Mouse (Mus musculus) C2C12 (cell line): ENCODE data around the gene Slc25a45. TPM values are rescaled to one million over a fixed set of nuclear protein-coding genes. Genes with fewer than 3 reads are reported as not detected.
A peak's percentile ranks its signal among the peaks of the same experiment; 100 is the strongest.

Source experiments
- H3K27me3 ChIP-seq: one replicate; pipeline ENCODE4 v1.6.1; 2011; ENCODE audit not compliant: control insufficient read depth, insufficient read depth, insufficient read length
- H3K36me3 ChIP-seq: one replicate; pipeline ENCODE4 v1.6.1; 2011; ENCODE audit not compliant: control insufficient read depth, insufficient read depth
- H3K4me3 ChIP-seq: one replicate; pipeline ENCODE4 v1.5.1; 2011; ENCODE audit warnings: mild to moderate bottlenecking, control low read depth; ENCODE audit not compliant: poor library complexity, insufficient read depth, severe bottlenecking
- H3K79me2 ChIP-seq: one replicate; pipeline ENCODE4 v1.6.1; 2011; ENCODE audit not compliant: control insufficient read depth, insufficient read depth
- H3K79me3 ChIP-seq: one replicate; pipeline ENCODE4 v1.6.1; 2011; ENCODE audit warnings: low read depth, control low read depth
- H3ac ChIP-seq: one replicate; pipeline ENCODE3; 2011; ENCODE audit warnings: low read depth; ENCODE audit not compliant: control insufficient read depth, insufficient read length
- CEBPB ChIP-seq: IDR thresholded peaks from one replicate; pipeline ENCODE4 v1.6.1; 2011; ENCODE audit warnings: low read depth, mild to moderate bottlenecking, control low read depth, moderate library complexity
- CTCF ChIP-seq: IDR thresholded peaks from one replicate; pipeline ENCODE4 v1.5.1; 2011; ENCODE audit not compliant: control insufficient read depth, insufficient read depth, insufficient read length
- FOSL1 ChIP-seq: IDR thresholded peaks from one replicate; pipeline ENCODE4 v1.8.0; 2011; ENCODE audit warnings: mild to moderate bottlenecking, low read length; ENCODE audit not compliant: poor library complexity, insufficient read depth, severe bottlenecking
- MAX ChIP-seq: IDR thresholded peaks from one replicate; pipeline ENCODE4 v1.6.1; 2011; ENCODE audit warnings: mild to moderate bottlenecking, control low read depth
- MYOD1 ChIP-seq: IDR thresholded peaks from one replicate; pipeline ENCODE4 v1.6.1; 2011; ENCODE audit warnings: low read depth; ENCODE audit not compliant: control insufficient read depth, insufficient read length
- MYOG ChIP-seq: IDR thresholded peaks from one replicate; pipeline ENCODE4 v1.6.1; 2011; ENCODE audit not compliant: control insufficient read depth, insufficient read length; ENCODE audit errors: extremely low read depth
- USF1 ChIP-seq: IDR thresholded peaks from one replicate; pipeline ENCODE4 v1.6.1; 2011; ENCODE audit warnings: low read depth, mild to moderate bottlenecking, control low read depth, moderate library complexity
- polyA plus RNA-seq: library from polyadenylated mRNA; unstranded; fragments of >200 nt; fragmentation: generic; extraction: Trizol; gene quantifications from one replicate; pipeline ENCODE4 v1.2.1, GENCODE M21; 2012; ENCODE audit warnings: missing spikeins

Gene Slc25a45
- polyA plus RNA-seq, 1 experiment, result 5.5 TPM

DNA sequence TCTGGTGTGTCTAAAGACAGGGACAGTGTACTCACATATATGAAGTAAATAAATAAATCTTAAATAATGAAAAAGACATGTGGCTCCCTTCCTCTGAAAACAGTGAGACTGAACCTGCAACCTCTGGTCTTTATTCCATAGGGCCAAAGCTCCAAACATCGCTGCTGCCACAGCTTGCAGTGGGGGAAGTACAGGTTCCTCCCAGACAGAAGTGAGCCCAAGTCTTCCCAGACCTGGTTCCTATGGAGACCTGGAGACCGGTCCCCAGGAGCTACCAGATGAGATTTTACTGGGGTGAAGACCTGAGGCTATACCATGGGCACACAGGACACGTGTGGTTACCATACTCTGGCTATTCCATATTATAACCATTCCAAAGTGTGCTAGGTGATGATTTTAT lies 26.7 kb upstream of the Slc25a45 start:
- no peak overlapping the region for H3ac ChIP-seq
- no peaks in the 10 kb centered on the region for H3K27me3 ChIP-seq
- peaks cover 27% of the 10 kb centered on the region for H3K36me3 ChIP-seq
- peaks cover 14% of the 10 kb centered on the region for H3K79me3 ChIP-seq
- no peak overlapping the region for H3K4me3 ChIP-seq
- no peak for TF ChIP-seq FOSL1
- no peak for TF ChIP-seq MYOD1
- TF ChIP-seq MAX, result no peak
- no peak for TF ChIP-seq USF1
- TF ChIP-seq CEBPB, result no peak
- H3K79me2 ChIP-seq, result peaks cover 50% of the 10 kb centered on the region

DNA sequence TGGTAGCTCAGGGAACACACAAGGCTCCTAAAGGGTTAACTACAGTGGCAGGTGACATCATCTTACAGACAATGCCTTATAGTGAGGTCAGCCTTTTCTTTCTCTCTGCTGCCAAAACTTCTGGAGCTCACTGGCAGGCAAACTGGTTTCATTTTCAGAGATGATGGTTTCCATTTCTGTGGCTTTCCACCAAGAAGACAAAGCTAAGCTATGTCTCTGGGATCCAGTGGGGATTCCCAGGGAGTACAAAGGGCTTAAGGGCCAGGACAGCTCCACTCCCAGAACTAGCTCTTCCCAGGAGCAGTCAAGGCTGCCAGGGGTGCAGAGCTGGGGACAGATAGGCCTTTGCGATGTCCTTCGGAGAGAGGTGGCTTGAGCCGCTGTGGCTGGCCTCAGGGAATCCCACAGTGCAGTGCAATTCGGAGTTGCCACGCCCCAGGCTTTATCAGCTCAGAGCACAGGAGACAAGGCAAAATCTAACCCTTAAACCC lies 26.1 kb upstream of the Slc25a45 start:
- Histone ChIP-seq H3K79me3 (peaks cover 14% of the 10 kb centered on the region), H3K4me3 (no peak overlapping the region), H3K36me3 (peaks cover 32% of the 10 kb centered on the region), H3ac (peak overlapping the region; percentile 39), H3K27me3 (no peaks in the 10 kb centered on the region), H3K79me2 (peaks cover 50% of the 10 kb centered on the region)
- no peak for TF ChIP-seq CTCF
- no peak for TF ChIP-seq MYOG
- TF ChIP-seq MAX, result no peak
- no peak for TF ChIP-seq MYOD1
- TF ChIP-seq CEBPB, result no peak
- no peak for TF ChIP-seq USF1
- TF ChIP-seq FOSL1, result no peak

DNA sequence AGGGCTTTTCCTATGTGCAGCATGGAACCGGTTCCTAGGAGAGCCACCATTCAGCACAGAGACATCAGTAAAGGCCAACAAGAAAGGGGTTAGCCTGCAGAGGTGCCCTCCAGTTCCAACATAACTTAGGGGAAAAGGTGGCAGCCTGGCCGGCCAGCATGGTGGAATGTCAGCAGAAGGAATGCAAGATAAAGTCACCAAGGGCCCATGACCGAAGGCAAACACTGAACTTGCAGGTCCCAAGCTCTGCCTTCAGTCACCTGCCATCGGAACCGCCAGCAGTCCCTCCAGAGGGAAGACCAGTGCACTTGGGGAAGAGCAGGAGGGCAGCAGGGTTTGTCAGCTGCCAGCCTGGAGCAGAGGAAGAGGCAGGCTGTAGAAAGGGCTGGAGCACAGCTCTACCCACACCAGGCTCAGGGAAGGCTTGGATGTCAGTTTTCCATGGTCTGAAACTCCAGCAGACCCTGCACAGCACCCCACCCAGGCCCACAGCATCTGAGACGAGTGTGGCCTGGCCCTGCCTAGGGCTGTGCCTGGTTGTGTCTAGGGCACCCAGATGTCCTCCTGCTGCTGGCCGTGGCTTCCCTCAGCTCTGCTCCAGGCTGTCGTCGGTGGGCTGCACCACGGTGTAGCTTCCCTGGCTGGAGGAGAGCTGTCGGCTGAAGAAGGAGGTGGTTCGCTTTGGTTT lies 25.4 kb upstream of the Slc25a45 start:
- peaks cover 39% of the 10 kb centered on the region for H3K36me3 ChIP-seq

DNA sequence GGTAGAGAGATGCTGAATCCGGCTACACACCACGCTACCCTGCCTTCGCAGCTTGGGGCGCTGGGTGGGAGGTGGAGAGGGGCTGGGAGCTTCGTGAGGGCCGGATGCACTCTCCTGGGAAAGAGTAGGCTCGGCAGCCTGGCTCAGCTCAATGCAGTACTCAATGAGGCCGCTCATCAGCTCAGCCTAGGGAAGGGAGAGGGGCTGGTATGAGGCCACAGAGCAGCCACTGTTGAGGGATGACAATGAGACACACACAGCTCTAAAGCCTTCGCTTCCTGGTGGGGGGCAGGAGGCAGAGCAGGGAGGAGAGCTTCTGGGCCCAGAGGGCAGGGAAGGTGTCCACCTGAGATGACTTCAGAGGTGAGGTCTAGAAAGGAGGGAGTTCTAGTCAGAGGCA lies 21.0 kb upstream of the Slc25a45 start:
- H3K36me3 ChIP-seq, result peaks cover 56% of the 10 kb centered on the region
- peaks cover 2% of the 10 kb centered on the region for H3K79me3 ChIP-seq

More for the DNA sequence above, 25.4 kb upstream of the Slc25a45 start:
- Histone ChIP-seq H3ac (peak overlapping the region; percentile 39), H3K27me3 (no peaks in the 10 kb centered on the region), H3K79me3 (peaks cover 14% of the 10 kb centered on the region), H3K4me3 (no peak overlapping the region), H3K79me2 (peaks cover 48% of the 10 kb centered on the region)
- TF ChIP-seq USF1, result no peak
- TF ChIP-seq MAX, result no peak
- no peak for TF ChIP-seq FOSL1
- no peak for TF ChIP-seq CTCF

DNA sequence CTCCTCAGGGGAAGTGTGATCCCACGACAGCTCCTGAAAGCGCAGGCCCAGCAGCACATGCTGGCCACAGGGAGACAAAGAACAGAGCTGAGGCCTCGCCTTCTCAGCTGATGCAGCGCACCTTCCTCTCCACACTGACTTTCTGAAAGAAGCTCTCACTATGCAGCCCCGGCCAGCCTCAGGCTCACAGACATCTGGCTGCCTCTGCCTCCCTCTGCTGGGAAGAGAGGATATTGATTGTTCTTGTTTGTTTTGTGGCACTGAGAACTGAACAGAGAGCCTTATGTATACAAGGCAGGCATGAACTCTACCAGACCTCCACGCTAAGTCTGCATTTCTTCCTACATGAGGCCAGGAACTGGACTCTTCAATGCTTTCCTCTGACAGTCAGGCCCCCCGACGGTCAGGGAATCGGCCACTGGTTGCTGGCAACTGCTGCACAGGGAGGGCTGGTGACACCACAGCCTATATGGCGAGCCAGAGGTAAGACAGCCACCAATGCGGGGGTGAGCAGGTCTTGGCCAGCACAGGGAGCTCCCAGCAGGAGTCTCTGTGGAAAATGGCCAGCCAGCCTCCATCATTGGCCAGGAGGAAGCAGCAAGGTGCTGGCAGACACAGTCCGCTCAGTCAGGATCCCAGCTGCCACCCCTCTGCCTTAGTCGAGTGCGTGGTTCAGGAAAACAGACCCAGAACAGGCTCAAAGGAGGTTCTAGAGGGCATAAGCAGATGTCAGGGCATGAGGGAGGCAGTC lies 15.1 kb upstream of the Slc25a45 start:
- no peaks in the 10 kb centered on the region for H3K79me3 ChIP-seq
- no peak overlapping the region for H3K4me3 ChIP-seq
- H3K79me2 ChIP-seq, result no peaks in the 10 kb centered on the region
- no peaks in the 10 kb centered on the region for H3K27me3 ChIP-seq
- H3K36me3 ChIP-seq, result peaks cover 61% of the 10 kb centered on the region
- H3ac ChIP-seq, result no peak overlapping the region
- no peak for TF ChIP-seq FOSL1
- TF ChIP-seq CEBPB, result no peak
- TF ChIP-seq MAX, result no peak

More for the DNA sequence above, 21.0 kb upstream of the Slc25a45 start:
- TF ChIP-seq FOSL1, result no peak
- TF ChIP-seq MYOG, result no peak
- no peak for TF ChIP-seq CTCF
- TF ChIP-seq USF1, result no peak
- TF ChIP-seq CEBPB, result no peak
- TF ChIP-seq MYOD1, result no peak
- TF ChIP-seq MAX, result no peak
- peaks cover 12% of the 10 kb centered on the region for H3K79me2 ChIP-seq
- H3ac ChIP-seq, result no peak overlapping the region
- no peaks in the 10 kb centered on the region for H3K27me3 ChIP-seq
- H3K4me3 ChIP-seq, result no peak overlapping the region

DNA sequence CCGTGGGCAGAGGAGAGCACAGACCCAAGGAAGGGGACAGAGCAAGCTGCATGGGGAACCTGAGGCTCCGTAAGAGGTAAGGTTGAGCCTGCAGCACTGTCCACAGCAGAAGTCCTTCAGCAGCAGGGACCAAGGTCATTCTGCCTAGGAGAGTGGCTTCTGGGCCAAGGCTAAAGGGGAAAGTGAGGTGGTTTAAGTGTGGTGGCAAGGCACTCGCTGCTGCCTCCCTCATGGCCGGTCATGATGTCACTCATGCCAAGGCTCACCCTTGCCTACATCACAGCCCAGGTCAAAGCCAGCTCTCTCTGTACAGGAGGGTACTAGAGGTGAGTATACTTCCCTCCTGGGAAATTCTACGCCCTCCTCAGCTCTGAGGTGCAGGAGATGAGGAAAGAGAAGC lies 13.8 kb upstream of the Slc25a45 start:
- no peaks in the 10 kb centered on the region for H3K27me3 ChIP-seq
- peaks cover 54% of the 10 kb centered on the region for H3K36me3 ChIP-seq
- no peak overlapping the region for H3K4me3 ChIP-seq
- H3ac ChIP-seq, result no peak overlapping the region
- no peak for TF ChIP-seq MAX
- TF ChIP-seq CTCF, result no peak
- TF ChIP-seq MYOG, result no peak
- no peak for TF ChIP-seq FOSL1
- TF ChIP-seq USF1, result no peak
- TF ChIP-seq MYOD1, result no peak
- TF ChIP-seq CEBPB, result no peak
- no peaks in the 10 kb centered on the region for H3K79me2 ChIP-seq
- no peaks in the 10 kb centered on the region for H3K79me3 ChIP-seq
